Mouse (Mus musculus) kidney, adult 2 months (tissue): ENCODE data around the gene 1700020D05Rik.

Experiments
- CTCF ChIP-seq: fragments of 200-500 bp; conservative IDR thresholded peaks from 2 replicates; pipeline ENCODE4 v1.5.1; 2011; ENCODE audit warnings: low read depth, mild to moderate bottlenecking, control low read depth, low read length, moderate library complexity, mixed read lengths; ENCODE audit not compliant: insufficient read depth, insufficient read length
- POLR2A ChIP-seq: fragments of 200-500 bp; IDR thresholded peaks from one replicate; pipeline ENCODE4 v1.6.1; 2011; ENCODE audit warnings: low read depth, low read length, control low read depth

GRCm38 (mm10) chr19:5488878-5489571 lies 14.6 kb downstream of the 1700020D05Rik start:
- TF ChIP-seq CTCF (no peak), POLR2A (peak; percentile 87)
